22 mouse cellular contexts compared by ENCODE assay signal in the genomic region with DNA sequence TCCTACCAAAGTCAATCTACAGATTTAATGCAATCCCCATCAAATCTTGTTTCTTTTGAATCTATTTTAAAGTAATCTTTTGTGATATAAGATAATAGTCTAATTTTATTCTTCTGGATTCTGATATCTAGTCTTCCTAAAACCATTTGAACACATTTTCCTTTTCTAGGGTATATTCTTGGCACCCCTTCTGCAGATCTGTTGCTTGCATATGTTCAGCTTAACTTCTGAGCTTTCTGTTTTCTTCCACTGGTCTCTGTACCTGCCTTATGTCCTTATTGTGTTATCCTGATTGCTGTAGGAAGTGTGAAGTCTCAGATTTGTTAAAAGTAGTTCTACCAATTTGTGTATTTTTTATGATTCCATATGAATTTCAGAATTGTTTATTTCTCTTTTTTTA.
DNase-seq lines count a peak whose midpoint lies in the region; ATAC-seq lines count a peak whose summit lies in the region.
"Had no signal": no experiment of that assay in that cellular context is flagged by ENCODE, and none has a peak within 500 bp of the region (broad histone marks: within the 10 kb centered on the region; RNA-seq: fewer than 3 reads in every experiment).

No protein-coding gene starts in this region.

- peak; percentile 82 for ATAC-seq in frontal cortex, adult (ENCODE audit: low TSS enrichment)
- ATAC-seq: activated CD4-positive, CD25-positive, alpha-beta regulatory T cell, adult 4 months; CD4-positive, CD25-positive, alpha-beta regulatory T cell, adult 4 months; forebrain, embryonic 14.5 days; forebrain, embryonic 16.5 days; Patski had no signal

- no peak for DNase-seq in frontal cortex, postnatal 36 days (ENCODE audit: low spot score in 2 of 2)
- peak; percentile 10 for DNase-seq in layer of hippocampus, adult 9-11 months
- DNase-seq in layer of hippocampus, postnatal 36 days, result no peak
- peak; percentile 53 for DNase-seq in brain, adult 2 months (ENCODE audit: low read depth, low spot score)
- no peak for DNase-seq in right cerebral cortex, postnatal 14 days
- DNase-seq: adrenal gland, adult 8-10 months; adrenal gland, postnatal 14 days; adrenal gland, postnatal 36 days; B cell, adult 2 months; cerebellum, adult 11 months; cerebellum, adult 18-20 months; cerebellum, adult 8-10 months; cerebellum, adult 9-11 months; cerebellum, postnatal 14 days; cerebellum, postnatal 36 days; embryo, embryonic 11 days had no signal

Comparison
In these comparisons a context has a peak if more than half of its experiments do, and no peak if none do; other contexts are left out.
1. DNase-seq: peak in layer of hippocampus, adult 9-11 months (single experiment) and brain, adult 2 months (single experiment); none in frontal cortex, postnatal 36 days (0 of 2), layer of hippocampus, postnatal 36 days (0 of 2) and right cerebral cortex, postnatal 14 days (single experiment).